Mouse (Mus musculus) intestine, embryonic 14.5 days (tissue): ENCODE data around the gene Pkig. TPM values are rescaled to one million over a fixed set of nuclear protein-coding genes. Genes with fewer than 3 reads are reported as not detected.

Experiments used
- ATAC-seq: fragments of 200-750 bp; cut with Nextera tagmentation; replicated peaks from 2 replicates; pipeline ENCODE4 v1.8.0; 2017; ENCODE audit warnings: low read depth, moderate number of reproducible peaks, moderate TSS enrichment, moderate library complexity; ENCODE audit not compliant: low FRiP score, low TSS enrichment
- DNase-seq: peaks from one replicate; pipeline ENCODE4 v3.0.0-alpha.2; 2018; ENCODE audit warnings: low spot score
- H3K27ac ChIP-seq: fragments of 300-500 bp; sonication (generic); 2 replicates; pipeline ENCODE4 v1.5.1; 2014; ENCODE audit warnings: low read depth, mild to moderate bottlenecking, control low read depth
- H3K27me3 ChIP-seq: fragments of 300-500 bp; sonication (generic); replicated peaks from 2 replicates; pipeline ENCODE4 v1.6.1; 2014; ENCODE audit warnings: low read length, control low read depth; ENCODE audit not compliant: control insufficient read depth, insufficient read depth
- H3K36me3 ChIP-seq: fragments of 300-500 bp; sonication (generic); 2 replicates; pipeline ENCODE4 v1.6.1; 2014; ENCODE audit warnings: low read length, control low read depth; ENCODE audit not compliant: control insufficient read depth, insufficient read depth
- H3K4me1 ChIP-seq: fragments of 300-500 bp; sonication (generic); replicated peaks from 2 replicates; pipeline ENCODE4 v1.6.1; 2014; ENCODE audit warnings: low read length, control low read depth, mixed read lengths; ENCODE audit not compliant: control insufficient read depth, insufficient read depth
- H3K4me2 ChIP-seq: fragments of 300-500 bp; sonication (generic); 2 replicates; pipeline ENCODE4 v1.6.1; 2014; ENCODE audit warnings: low read length
- H3K4me3 ChIP-seq: fragments of 300-500 bp; sonication (generic); 2 replicates; pipeline ENCODE4 v1.5.1; 2014; ENCODE audit warnings: low read depth, low read length, control low read depth, mixed read lengths
- H3K9ac ChIP-seq: fragments of 300-500 bp; sonication (generic); 2 replicates; pipeline ENCODE4 v1.6.1; 2014; ENCODE audit warnings: mild to moderate bottlenecking, low read length
- H3K9me3 ChIP-seq: fragments of 300-500 bp; sonication (generic); 2 replicates; pipeline ENCODE4 v1.6.1; 2016; ENCODE audit warnings: low read length, control low read depth; ENCODE audit not compliant: control insufficient read depth
- WGBS: fragments of 180-500 bp; shearing (Covaris S2); extraction: QIAGEN DNeasy Blood & Tissue Kit; methylation state at CpG from one replicate; pipeline ENCODE4 v1.1.7; 2014; 5-methylcytosine and 5-hydroxymethylcytosine counted together
- polyA plus RNA-seq: library from polyadenylated mRNA; unstranded; fragments of >200 nt; fragmentation: Nextera tagmentation; extraction: Ambion mirVana; gene quantifications from 2 replicates; pipeline ENCODE4 v1.2.1, GENCODE M21; 2014

Gene Pkig
- polyA plus RNA-seq, 1 experiment from 2014 or later, result 130 TPM

GRCm38 (mm10) chr2:163726766-163727393 lies 68.7 kb downstream of the Pkig start:
- Histone ChIP-seq H3K4me2 (no peak overlapping the region), H3K4me3 (no peak overlapping the region), H3K9me3 (no peaks in the 10 kb centered on the region), H3K27ac (no peak overlapping the region), H3K9ac (no peak overlapping the region), H3K36me3 (peaks cover 34% of the 10 kb centered on the region), H3K4me1 (no peaks in the 10 kb centered on the region), H3K27me3 (no peaks in the 10 kb centered on the region)
- DNase-seq (no peak), ATAC-seq (no peak)
- 74% methylated on average over 5 of the region's 5 CpGs for WGBS

- ATAC-seq, result no peak
- Histone ChIP-seq H3K4me3 (no peak overlapping the region), H3K4me1 (no peaks in the 10 kb centered on the region), H3K27me3 (no peaks in the 10 kb centered on the region), H3K9me3 (no peaks in the 10 kb centered on the region), H3K9ac (no peak overlapping the region), H3K36me3 (peaks cover 29% of the 10 kb centered on the region), H3K27ac (no peak overlapping the region), H3K4me2 (no peak overlapping the region)
- 79% methylated on average over 4 of the region's 4 CpGs for WGBS
- no peak for DNase-seq
Measured at GRCm38 (mm10) chr2:163728300-163728699, 70.1 kb downstream of the Pkig start.

- Histone ChIP-seq H3K4me2 (no peak overlapping the region), H3K4me3 (no peak overlapping the region), H3K9me3 (no peaks in the 10 kb centered on the region), H3K27me3 (no peaks in the 10 kb centered on the region), H3K9ac (no peak overlapping the region), H3K27ac (no peak overlapping the region), H3K36me3 (peaks cover 6% of the 10 kb centered on the region; the same call in 1 of the 2 replicates), H3K4me1 (no peaks in the 10 kb centered on the region)
- no peak for DNase-seq
- no peak for ATAC-seq
- WGBS, result 75% methylated on average over 11 of the region's 11 CpGs
Measured at GRCm38 (mm10) chr2:163732021-163732420, 73.8 kb downstream of the Pkig start.

- Histone ChIP-seq H3K9ac (no peak overlapping the region), H3K9me3 (no peaks in the 10 kb centered on the region), H3K4me2 (no peak overlapping the region), H3K27me3 (no peaks in the 10 kb centered on the region), H3K27ac (no peak overlapping the region), H3K4me3 (no peak overlapping the region), H3K36me3 (no peaks in the 10 kb centered on the region), H3K4me1 (no peaks in the 10 kb centered on the region)
- DNase-seq (no peak), ATAC-seq (no peak)
- WGBS, result 92% methylated on average over 9 of the region's 9 CpGs
Measured at GRCm38 (mm10) chr2:163735163-163735562, 77.0 kb downstream of the Pkig start.

GRCm38 (mm10) chr2:163735980-163736379 lies 77.8 kb downstream of the Pkig start:
- Histone ChIP-seq H3K36me3 (no peaks in the 10 kb centered on the region), H3K4me2 (no peak overlapping the region), H3K27me3 (no peaks in the 10 kb centered on the region), H3K4me1 (no peaks in the 10 kb centered on the region), H3K9me3 (no peaks in the 10 kb centered on the region), H3K4me3 (no peak overlapping the region), H3K9ac (no peak overlapping the region), H3K27ac (no peak overlapping the region)
- no peak for DNase-seq
- ATAC-seq, result no peak
- WGBS, result 65% methylated on average over 6 of the region's 6 CpGs

- H3K36me3 ChIP-seq, result no peaks in the 10 kb centered on the region
- DNase-seq, result no peak
- no peak overlapping the region for H3K27ac ChIP-seq
- H3K4me1 ChIP-seq, result no peaks in the 10 kb centered on the region
- H3K27me3 ChIP-seq, result no peaks in the 10 kb centered on the region
- ATAC-seq, result no peak
- no peak overlapping the region for H3K4me2 ChIP-seq
- H3K4me3 ChIP-seq, result no peak overlapping the region
- no peak overlapping the region for H3K9ac ChIP-seq
- WGBS, result 78% methylated on average over 5 of the region's 5 CpGs
- H3K9me3 ChIP-seq, result no peaks in the 10 kb centered on the region
Measured at GRCm38 (mm10) chr2:163742656-163743055, 84.5 kb downstream of the Pkig start.

GRCm38 (mm10) chr2:163743357-163743756 lies 85.2 kb downstream of the Pkig start:
- ATAC-seq (no peak), DNase-seq (no peak)
- no peak overlapping the region for H3K9ac ChIP-seq
- no peaks in the 10 kb centered on the region for H3K36me3 ChIP-seq
- H3K4me3 ChIP-seq, result no peak overlapping the region
- WGBS, result 59% methylated on average over 6 of the region's 6 CpGs
- H3K27ac ChIP-seq, result no peak overlapping the region
- peaks cover 3% of the 10 kb centered on the region; the same call in 1 of the 2 replicates for H3K27me3 ChIP-seq
- no peak overlapping the region for H3K4me2 ChIP-seq
- H3K9me3 ChIP-seq, result no peaks in the 10 kb centered on the region
- H3K4me1 ChIP-seq, result no peaks in the 10 kb centered on the region

GRCm38 (mm10) chr2:163744801-163745570 lies 86.8 kb downstream of the Pkig start:
- ATAC-seq (no peak), DNase-seq (no peak)
- Histone ChIP-seq H3K27me3 (peaks cover 14% of the 10 kb centered on the region; the same call in 1 of the 2 replicates), H3K9ac (no peak overlapping the region), H3K36me3 (no peaks in the 10 kb centered on the region), H3K4me1 (peaks cover 5% of the 10 kb centered on the region), H3K4me3 (no peak overlapping the region), H3K9me3 (no peaks in the 10 kb centered on the region), H3K27ac (no peak overlapping the region), H3K4me2 (no peak overlapping the region)
- 80% methylated on average over 10 of the region's 10 CpGs for WGBS
